Mouse (Mus musculus) midbrain, embryonic 12.5 days (tissue): ENCODE measurements around the gene Pkd1l2. TPM values are rescaled to one million over a fixed set of nuclear protein-coding genes. Genes with fewer than 3 reads are reported as not detected.

Experiments used
- ATAC-seq: fragments of 200-750 bp; cut with Nextera tagmentation; 2 replicates; pipeline ENCODE4 v1.8.0; 2017; ENCODE audit warnings: low read depth, moderate TSS enrichment, moderate library complexity; ENCODE audit not compliant: low FRiP score
- H3K27ac ChIP-seq: fragments of 300-500 bp; sonication (generic); replicated peaks from 2 replicates; pipeline ENCODE4 v1.5.1; 2016; ENCODE audit warnings: mild to moderate bottlenecking
- H3K27me3 ChIP-seq: fragments of 300-500 bp; sonication (generic); 2 replicates; pipeline ENCODE4 v1.6.1; 2016; ENCODE audit warnings: mild to moderate bottlenecking
- H3K36me3 ChIP-seq: fragments of 300-500 bp; sonication (generic); 2 replicates; pipeline ENCODE4 v1.6.1; 2016
- H3K4me1 ChIP-seq: fragments of 300-500 bp; sonication (generic); 2 replicates; pipeline ENCODE4 v1.6.1; 2016
- H3K4me2 ChIP-seq: fragments of 300-500 bp; sonication (generic); replicated peaks from 2 replicates; pipeline ENCODE4 v1.6.1; 2016; ENCODE audit warnings: mild to moderate bottlenecking, moderate library complexity
- H3K4me3 ChIP-seq: fragments of 300-500 bp; sonication (generic); 2 replicates; pipeline ENCODE4 v1.5.1; 2016; ENCODE audit warnings: mild to moderate bottlenecking
- H3K9ac ChIP-seq: fragments of 300-500 bp; sonication (generic); replicated peaks from 2 replicates; pipeline ENCODE4 v1.6.1; 2016; ENCODE audit warnings: mild to moderate bottlenecking, moderate library complexity
- H3K9me3 ChIP-seq: fragments of 300-500 bp; sonication (generic); 2 replicates; pipeline ENCODE4 v1.6.1; 2016; ENCODE audit warnings: mild to moderate bottlenecking
- WGBS: fragments of 180-500 bp; shearing (Covaris S2); methylation state at CpG from one replicate; pipeline ENCODE4 v1.1.7; 2016; 5-methylcytosine and 5-hydroxymethylcytosine counted together
- polyA plus RNA-seq: library from polyadenylated mRNA; unstranded; fragments of >200 nt; fragmentation: Nextera tagmentation; extraction: Ambion mirVana; gene quantifications from 2 replicates; pipeline ENCODE4 v1.2.1, GENCODE M21; 2016

Gene Pkd1l2
- polyA plus RNA-seq, 1 experiment from 2014 or later, result not detected

DNA sequence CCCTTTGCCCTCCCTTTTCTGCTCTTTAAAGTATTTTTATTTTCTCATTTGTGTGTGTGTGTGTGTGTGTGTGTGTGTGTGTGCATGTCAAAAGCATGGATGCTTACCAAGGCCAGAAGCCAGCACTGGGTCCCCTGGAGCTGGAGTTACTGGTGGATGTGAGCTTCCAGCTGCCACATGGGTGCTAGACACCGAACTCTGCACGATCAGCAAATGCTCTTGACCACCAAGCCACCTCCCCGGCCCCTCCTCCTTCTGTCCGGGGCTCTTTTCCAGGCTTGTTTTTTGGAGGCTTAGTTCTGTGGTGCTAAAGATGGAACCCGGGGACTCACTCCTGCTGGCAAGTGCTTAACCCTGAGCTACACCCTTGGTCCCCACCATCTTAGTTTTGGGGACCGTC, 135.4 kb downstream of the Pkd1l2 start:
- no peak overlapping the region for H3K9ac ChIP-seq
- no peaks in the 10 kb centered on the region for H3K27me3 ChIP-seq
- H3K4me1 ChIP-seq, result peaks cover 16% of the 10 kb centered on the region
- H3K4me2 ChIP-seq, result no peak overlapping the region
- no peak overlapping the region for H3K4me3 ChIP-seq
- no peak overlapping the region for H3K27ac ChIP-seq
- no peak for ATAC-seq
- WGBS, result 96% methylated on average over 6 of the region's 6 CpGs
- H3K36me3 ChIP-seq, result no peaks in the 10 kb centered on the region
- H3K9me3 ChIP-seq, result no peaks in the 10 kb centered on the region

DNA sequence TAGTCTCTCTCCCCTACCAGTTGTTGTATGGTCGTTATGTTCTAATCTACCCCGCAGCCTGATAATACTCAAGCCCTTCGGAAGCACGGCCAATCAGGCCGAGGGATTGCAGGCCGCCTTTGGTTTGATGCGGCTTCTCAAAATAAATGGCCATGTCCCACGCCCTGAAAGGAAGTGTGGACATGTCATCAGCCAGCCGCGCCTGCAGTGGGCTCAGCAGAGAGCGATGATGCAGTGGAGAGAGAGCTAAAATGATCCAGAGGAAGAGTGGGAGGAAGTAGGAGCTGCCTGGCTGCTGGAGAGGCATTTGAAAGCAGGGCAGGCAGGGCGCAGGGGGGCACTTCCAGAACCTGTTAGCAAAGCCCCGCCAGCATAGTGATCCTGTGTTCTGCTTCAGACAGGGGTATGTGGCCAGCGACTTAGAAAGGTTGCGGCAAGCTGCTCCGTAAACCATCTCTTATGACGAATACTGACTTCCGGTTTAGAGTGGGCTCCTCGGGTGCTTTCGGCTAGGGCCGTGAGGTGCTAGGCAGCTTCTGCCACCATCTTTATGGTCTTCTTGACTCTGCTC, 135.9 kb downstream of the Pkd1l2 start:
- H3K4me1 ChIP-seq, result peaks cover 16% of the 10 kb centered on the region
- ATAC-seq, result no peak
- no peaks in the 10 kb centered on the region for H3K9me3 ChIP-seq
- H3K9ac ChIP-seq, result no peak overlapping the region
- H3K36me3 ChIP-seq, result no peaks in the 10 kb centered on the region
- WGBS, result 85% methylated on average over 21 of the region's 21 CpGs
- no peaks in the 10 kb centered on the region for H3K27me3 ChIP-seq
- no peak overlapping the region for H3K27ac ChIP-seq
- H3K4me3 ChIP-seq, result no peak overlapping the region
- H3K4me2 ChIP-seq, result no peak overlapping the region

Other genes starting within 250 kb of the Pkd1l2 start
- 65.5 and 76.1 TPM in 2 replicates for gene Cmc2, start 161.0 kb downstream of the Pkd1l2 start, polyA plus RNA-seq
- gene Cenpn, start 160.7 kb downstream of the Pkd1l2 start, polyA plus RNA-seq, result 32.7 and 35.6 TPM in 2 replicates
- 17.7 and 20.8 TPM in 2 replicates for gene Atmin, start 139.1 kb downstream of the Pkd1l2 start, polyA plus RNA-seq
- 4.3 and 5.2 TPM in 2 replicates for gene 1700030J22Rik, start 103.5 kb downstream of the Pkd1l2 start, polyA plus RNA-seq
- 107 and 115 TPM in 2 replicates for gene Gcsh, start 88.9 kb downstream of the Pkd1l2 start, polyA plus RNA-seq
- 0.22 TPM in 1 of 2 replicates, not detected in the other for gene Bco1, start 13.4 kb upstream of the Pkd1l2 start, polyA plus RNA-seq
- gene Gan, start 75.7 kb upstream of the Pkd1l2 start, polyA plus RNA-seq, result 2.6 and 3.2 TPM in 2 replicates
- 30.0 and 33.0 TPM in 2 replicates for gene Cmip, start 174.6 kb upstream of the Pkd1l2 start, polyA plus RNA-seq